Mouse (Mus musculus) heart, embryonic 14.5 days (tissue): Measurements from ENCODE around the gene Plbd2. TPM values are rescaled to one million over a fixed set of nuclear protein-coding genes. Genes with fewer than 3 reads are reported as not detected.

Experiments
- ATAC-seq: fragments of 200-750 bp; cut with Nextera tagmentation; 2 replicates; pipeline ENCODE4 v1.8.0; 2017; ENCODE audit warnings: low read depth, moderate TSS enrichment; ENCODE audit not compliant: insufficient number of reproducible peaks, insufficient read depth, low FRiP score
- H3K27ac ChIP-seq, 2 experiments: fragments of 200-500 bp in 1 of 2; fragments of 300-500 bp in 1 of 2; sonication (generic) in 1 of 2; replicated peaks in 1 of 2; 2 replicates each; pipeline ENCODE4 v1.5.1; 2012 to 2014; ENCODE audit warnings: low read depth in 2 of 2, low read length in 2 of 2, control low read depth in 1 of 2, mild to moderate bottlenecking in 1 of 2, mixed read lengths in 1 of 2; ENCODE audit not compliant: control insufficient read depth in 1 of 2, insufficient read depth in 1 of 2
- H3K27me3 ChIP-seq: fragments of 300-500 bp; sonication (generic); 2 replicates; pipeline ENCODE4 v1.6.1; 2014; ENCODE audit warnings: mild to moderate bottlenecking, low read length, control low read depth; ENCODE audit not compliant: control insufficient read depth, insufficient read depth
- H3K36me3 ChIP-seq: fragments of 300-500 bp; sonication (generic); 2 replicates; pipeline ENCODE4 v1.6.1; 2014; ENCODE audit warnings: mild to moderate bottlenecking, control low read depth, low read length, mixed read lengths; ENCODE audit not compliant: control insufficient read depth, insufficient read depth
- H3K4me1 ChIP-seq, 2 experiments: fragments of 200-500 bp in 1 of 2; fragments of 300-500 bp in 1 of 2; sonication (generic) in 1 of 2; 2 replicates each; pipeline ENCODE4 v1.6.1; 2012 to 2014; ENCODE audit warnings: low read length in 2 of 2, control low read depth in 1 of 2, mixed read lengths in 1 of 2; ENCODE audit not compliant: control insufficient read depth in 2 of 2, insufficient read depth in 2 of 2
- H3K4me2 ChIP-seq: fragments of 300-500 bp; sonication (generic); 2 replicates; pipeline ENCODE4 v1.6.1; 2014; ENCODE audit warnings: mild to moderate bottlenecking, low read length
- H3K4me3 ChIP-seq, 2 experiments: fragments of 200-500 bp in 1 of 2; fragments of 300-500 bp in 1 of 2; sonication (generic) in 1 of 2; 2 replicates each; pipeline ENCODE4 v1.5.1; 2012 to 2014; ENCODE audit warnings: low read length in 2 of 2, mild to moderate bottlenecking in 2 of 2, control low read depth in 1 of 2, low read depth in 1 of 2, moderate library complexity in 1 of 2; ENCODE audit not compliant: control insufficient read depth in 1 of 2, insufficient read depth in 1 of 2
- H3K9ac ChIP-seq: fragments of 300-500 bp; sonication (generic); 2 replicates; pipeline ENCODE4 v1.6.1; 2014; ENCODE audit warnings: mild to moderate bottlenecking, low read length
- H3K9me3 ChIP-seq: fragments of 300-500 bp; sonication (generic); 2 replicates; pipeline ENCODE4 v1.6.1; 2016; ENCODE audit warnings: low read length, control low read depth; ENCODE audit not compliant: control insufficient read depth
- WGBS: fragments of 180-500 bp; shearing (Covaris S2); extraction: QIAGEN DNeasy Blood & Tissue Kit; methylation state at CpG from one replicate; pipeline ENCODE4 v1.1.7; 2014; 5-methylcytosine and 5-hydroxymethylcytosine counted together
- polyA plus RNA-seq: library from polyadenylated mRNA; unstranded; fragments of >200 nt; fragmentation: Nextera tagmentation; extraction: Ambion mirVana; gene quantifications from 2 replicates; pipeline ENCODE4 v1.2.1, GENCODE M21; 2014

Plbd2 gene
- polyA plus RNA-seq, 1 experiment from 2014 or later: 36.1 TPM

DNA sequence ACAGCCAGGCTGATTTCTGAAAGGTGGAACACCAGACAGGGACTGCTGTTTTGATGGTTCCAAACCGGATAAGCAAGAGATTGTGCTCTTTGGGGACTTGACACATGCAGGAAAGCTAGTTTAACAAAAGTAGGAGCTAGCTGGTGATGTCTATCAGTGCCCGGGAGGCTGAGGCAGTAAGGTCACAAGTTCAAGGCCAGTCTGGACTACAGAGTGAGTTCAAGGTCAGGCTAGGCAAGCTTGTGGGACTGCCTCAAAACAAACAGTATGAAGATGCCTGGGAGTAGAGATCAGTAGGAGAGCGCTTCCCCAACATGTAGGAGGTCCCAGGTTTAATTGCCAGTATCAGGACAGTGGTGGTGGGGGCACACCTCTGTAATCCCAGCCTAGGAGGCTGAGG, 6.4 kb downstream of the Plbd2 start:
- 82% methylated on average over 3 of the region's 3 CpGs for WGBS
- no peak for ATAC-seq
- H3K9me3 ChIP-seq: no peaks in the 10 kb centered on the region
- H3K4me2 ChIP-seq: no peak overlapping the region
- H3K36me3 ChIP-seq: peaks cover 26% of the 10 kb centered on the region
- H3K27ac ChIP-seq: no peak overlapping the region
- H3K4me1 ChIP-seq: peaks cover under 1 to 5% of the 10 kb centered on the region in 2 experiments
- no peaks in the 10 kb centered on the region for H3K27me3 ChIP-seq
- no peak overlapping the region for H3K9ac ChIP-seq
- no peak overlapping the region for H3K4me3 ChIP-seq

DNA sequence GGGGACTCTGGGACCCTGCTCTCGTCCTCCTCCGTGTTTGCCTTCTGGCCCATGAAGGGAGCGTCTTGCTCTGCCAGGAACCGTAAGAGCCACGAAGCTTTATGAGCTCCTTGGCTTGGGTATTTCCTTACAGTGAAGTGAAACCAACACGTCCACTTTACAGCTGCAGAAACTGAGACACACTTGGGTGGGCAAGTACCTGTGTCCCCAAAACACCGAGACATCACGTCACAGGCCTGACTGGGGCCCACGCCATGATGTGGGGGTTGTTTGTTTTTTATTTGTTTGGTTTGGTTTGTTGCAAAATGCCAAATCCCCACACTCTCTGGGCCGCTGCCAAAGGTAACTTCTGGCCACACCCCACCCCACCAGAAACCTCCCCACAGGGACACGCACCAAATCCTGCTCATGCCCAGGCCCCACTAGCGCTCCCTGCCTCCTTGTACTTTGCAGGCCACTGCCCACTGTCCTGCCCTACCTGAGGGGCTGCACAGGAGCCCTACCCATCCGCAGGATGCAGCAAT, 7.7 kb downstream of the Plbd2 start:
- Histone ChIP-seq H3K4me1 (peaks cover 5 to 8% of the 10 kb centered on the region in 2 experiments), H3K4me2 (no peak overlapping the region), H3K36me3 (peaks cover 29% of the 10 kb centered on the region), H3K9me3 (no peaks in the 10 kb centered on the region), H3K27ac (no peak overlapping the region), H3K9ac (no peak overlapping the region), H3K4me3 (no peak overlapping the region), H3K27me3 (no peaks in the 10 kb centered on the region)
- WGBS: 87% methylated on average over 13 of the region's 13 CpGs
- ATAC-seq: no peak

DNA sequence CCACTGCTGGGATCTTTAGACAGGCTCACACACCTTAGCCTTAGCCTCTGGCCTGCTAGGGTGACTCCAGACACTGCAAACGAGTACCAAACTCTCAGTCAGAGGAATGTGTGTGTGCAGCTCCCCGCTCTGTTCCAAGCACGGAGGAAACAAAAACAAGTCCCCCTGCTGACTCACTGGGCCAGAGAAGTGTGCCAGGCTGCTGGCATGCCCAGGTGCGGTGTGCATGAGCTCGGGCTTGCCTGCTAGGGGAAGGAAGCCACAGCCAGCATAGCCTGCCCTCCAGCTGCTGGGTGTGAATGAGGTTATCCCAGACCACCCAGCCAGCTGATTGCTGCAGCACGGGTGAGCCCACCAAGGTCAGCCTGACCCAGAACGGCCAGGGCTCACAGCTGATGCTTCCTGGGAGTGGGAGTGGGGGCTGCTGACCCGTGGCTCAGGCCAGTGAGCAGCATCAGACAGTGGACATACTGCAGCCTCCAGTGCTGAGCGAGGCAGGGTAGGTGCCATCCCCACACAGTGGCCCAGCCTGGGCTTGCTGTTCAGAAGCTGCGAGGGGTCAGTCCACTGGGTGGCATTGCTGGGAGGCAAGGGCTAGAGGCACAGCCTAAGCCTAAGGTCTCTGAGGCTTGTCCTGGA, 8.2 kb downstream of the Plbd2 start:
- ATAC-seq: no peak
- Histone ChIP-seq H3K36me3 (peaks cover 29% of the 10 kb centered on the region), H3K4me3 (no peak overlapping the region), H3K9ac (no peak overlapping the region), H3K4me2 (no peak overlapping the region), H3K9me3 (no peaks in the 10 kb centered on the region), H3K27me3 (no peaks in the 10 kb centered on the region), H3K27ac (no peak overlapping the region), H3K4me1 (peaks cover 8 to 10% of the 10 kb centered on the region in 2 experiments)
- 64% methylated on average over 10 of the region's 10 CpGs for WGBS

DNA sequence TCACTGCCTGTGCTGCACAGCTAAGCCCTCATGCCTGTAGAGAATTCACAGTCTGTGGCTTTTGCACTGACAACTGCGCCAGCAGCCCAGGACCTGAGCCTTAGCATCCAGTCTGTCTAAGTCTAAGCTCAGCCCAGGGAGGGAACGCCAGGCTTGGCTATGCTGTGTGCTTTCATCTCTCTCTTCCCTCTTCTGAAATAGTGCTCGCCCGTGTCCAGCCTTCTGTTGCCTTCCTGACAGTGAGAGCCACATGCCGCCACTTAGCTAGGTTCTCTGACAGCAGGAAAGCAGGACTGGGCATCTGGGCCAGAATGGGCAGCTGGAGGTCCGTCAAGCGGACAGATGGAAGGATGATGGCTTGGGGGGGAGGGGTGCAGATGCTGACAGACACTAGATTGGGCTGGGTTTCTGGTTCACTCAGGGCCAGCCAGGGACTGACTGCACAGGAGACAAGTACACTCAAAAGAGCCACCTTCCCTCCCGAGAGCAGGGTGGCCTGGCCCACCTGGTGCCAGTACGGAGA, 9.5 kb downstream of the Plbd2 start:
- Histone ChIP-seq H3K27me3 (no peaks in the 10 kb centered on the region), H3K36me3 (peaks cover 33% of the 10 kb centered on the region), H3K9ac (no peak overlapping the region), H3K4me1 (peaks cover 8 to 10% of the 10 kb centered on the region in 2 experiments), H3K4me3 (no peak overlapping the region), H3K9me3 (no peaks in the 10 kb centered on the region), H3K4me2 (no peak overlapping the region), H3K27ac (no peak overlapping the region)
- WGBS: 84% methylated on average over 9 of the region's 9 CpGs
- ATAC-seq: no peak

DNA sequence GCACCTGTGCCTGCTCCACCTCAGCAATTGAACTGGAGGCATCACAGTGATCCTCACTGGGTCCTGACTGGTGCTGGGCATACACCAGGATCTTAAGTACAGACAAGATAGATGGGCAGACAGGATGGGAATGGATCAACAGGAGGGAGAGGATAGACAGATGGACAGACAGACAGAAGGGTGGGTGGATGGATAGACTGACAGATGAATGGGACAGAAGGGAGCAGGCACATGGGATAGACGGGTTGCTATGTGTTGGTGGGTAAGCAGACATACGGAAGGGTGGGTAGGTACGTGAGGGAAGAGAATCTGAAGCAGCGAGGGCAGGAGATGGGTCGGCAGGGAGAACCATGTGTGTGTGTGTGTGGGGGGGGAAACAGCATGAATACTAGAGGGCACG, 10.0 kb downstream of the Plbd2 start:
- no peak overlapping the region for H3K4me2 ChIP-seq
- no peak overlapping the region for H3K4me3 ChIP-seq
- H3K4me1 ChIP-seq: peaks cover 8 to 10% of the 10 kb centered on the region in 2 experiments
- H3K9me3 ChIP-seq: no peaks in the 10 kb centered on the region
- H3K27me3 ChIP-seq: no peaks in the 10 kb centered on the region
- H3K36me3 ChIP-seq: peaks cover 29% of the 10 kb centered on the region
- WGBS: 94% methylated on average over 6 of the region's 6 CpGs
- no peak for ATAC-seq
- no peak overlapping the region for H3K27ac ChIP-seq
- no peak overlapping the region for H3K9ac ChIP-seq

DNA sequence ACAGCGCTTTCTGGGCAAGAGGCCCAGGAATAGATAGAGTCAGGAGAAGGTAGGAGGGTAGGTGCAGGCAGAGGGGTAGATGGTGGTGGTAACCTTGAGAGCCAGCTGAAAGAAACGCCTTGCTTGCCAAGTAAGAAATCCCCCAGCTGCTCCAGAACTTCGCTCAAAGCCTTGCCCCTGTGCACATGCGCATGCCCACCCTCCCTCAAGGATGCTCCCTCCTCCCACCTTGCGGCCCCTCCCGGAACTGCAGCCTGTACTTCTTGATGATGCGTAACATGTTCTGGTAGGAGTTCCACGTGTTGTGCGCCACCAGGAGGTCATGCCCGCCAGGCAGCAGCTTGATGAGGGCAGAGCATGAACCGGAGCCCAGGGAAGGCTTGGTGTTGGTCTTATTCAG, 11.0 kb downstream of the Plbd2 start:
- no peak overlapping the region for H3K4me3 ChIP-seq
- ATAC-seq: no peak
- H3K9me3 ChIP-seq: no peaks in the 10 kb centered on the region
- peaks cover 34% of the 10 kb centered on the region for H3K36me3 ChIP-seq
- H3K4me2 ChIP-seq: no peak overlapping the region
- H3K27ac ChIP-seq: no peak overlapping the region
- H3K27me3 ChIP-seq: no peaks in the 10 kb centered on the region
- H3K9ac ChIP-seq: no peak overlapping the region
- WGBS: 72% methylated on average over 11 of the region's 11 CpGs
- H3K4me1 ChIP-seq: peaks cover 8 to 10% of the 10 kb centered on the region in 2 experiments

DNA sequence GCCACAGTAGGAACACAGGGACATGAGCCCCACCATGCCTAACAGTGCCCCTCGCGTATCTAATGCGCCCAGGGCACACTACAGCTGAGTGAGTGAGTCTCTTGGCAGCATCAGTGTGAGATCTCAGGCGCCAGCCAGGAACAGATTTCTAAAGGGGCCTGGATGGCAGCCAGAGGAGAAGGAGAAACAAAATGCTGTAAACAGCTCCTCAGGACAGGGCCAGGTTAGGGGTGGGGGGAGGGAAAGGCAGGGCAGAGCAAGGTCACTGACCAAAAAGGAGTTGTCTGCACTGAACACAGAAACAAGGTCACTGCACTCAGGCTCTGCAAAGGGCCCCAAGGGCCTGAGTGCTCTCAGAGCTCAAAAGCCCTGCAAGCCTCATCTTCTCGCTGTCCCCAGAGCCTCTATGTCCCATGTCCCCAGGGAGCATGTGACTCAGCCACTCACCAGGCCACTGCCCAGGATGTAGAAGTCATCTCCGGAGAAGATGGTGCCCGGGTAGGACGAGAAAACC, 12.7 kb downstream of the Plbd2 start:
- no peaks in the 10 kb centered on the region for H3K27me3 ChIP-seq
- H3K4me1 ChIP-seq: peaks cover 8 to 10% of the 10 kb centered on the region in 2 experiments
- H3K36me3 ChIP-seq: peaks cover 48% of the 10 kb centered on the region
- H3K27ac ChIP-seq: peak overlapping the region; percentile 59 to 71
- 0 out of 2 replicates have a peak overlapping the region, but pooled peaks have one; percentile 0 for H3K9ac ChIP-seq
- H3K4me2 ChIP-seq: no peak overlapping the region
- H3K4me3 ChIP-seq: no peak overlapping the region
- H3K9me3 ChIP-seq: no peaks in the 10 kb centered on the region
- 48% methylated on average over 8 of the region's 8 CpGs for WGBS
- no peak for ATAC-seq
